Mouse (Mus musculus) layer of hippocampus, adult 18-20 months (tissue): ENCODE data around the gene Traf1. TPM values are rescaled to one million over a fixed set of nuclear protein-coding genes. Genes with fewer than 3 reads are reported as not detected.

Experiments
- DNase-seq, 2 experiments: peaks; one replicate each; pipeline ENCODE4 v3.0.0; 2022; ENCODE audit warnings: low spot score in 2 of 2
- total RNA-seq, 2 experiments: library from RNA; stranded (reverse); gene quantifications; 2 replicates each; pipeline ENCODE4 v1.2.3; 2021

Gene Traf1
- total RNA-seq, 2 experiments from 2014 or later, result 4.5 to 6.2 TPM

- no peak for DNase-seq
Measured at GRCm38 (mm10) chr2:34943556-34944120, 17.9 kb downstream of the Traf1 start.

- DNase-seq, result no peak
Measured at GRCm38 (mm10) chr2:34941061-34941675, 20.4 kb downstream of the Traf1 start.

GRCm38 (mm10) chr2:34940246-34940645, 21.3 kb downstream of the Traf1 start:
- DNase-seq, result no peak

GRCm38 (mm10) chr2:34938269-34939208, 23.0 kb downstream of the Traf1 start:
- no peak for DNase-seq

- DNase-seq, result no peak
Measured at GRCm38 (mm10) chr2:34937460-34937859, 24.1 kb downstream of the Traf1 start.

GRCm38 (mm10) chr2:34927320-34927719, 34.3 kb downstream of the Traf1 start:
- DNase-seq, result no peak

GRCm38 (mm10) chr2:34922729-34923128, 38.8 kb downstream of the Traf1 start:
- DNase-seq, result no peak

- DNase-seq, result no peak
Measured at GRCm38 (mm10) chr2:34920144-34920543, 41.4 kb downstream of the Traf1 start.

GRCm38 (mm10) chr2:34915103-34915502, 46.5 kb downstream of the Traf1 start:
- no peak for DNase-seq

- DNase-seq, result no peak
Measured at GRCm38 (mm10) chr2:34914823-34915082, 46.8 kb downstream of the Traf1 start.

GRCm38 (mm10) chr2:34914069-34914822, 47.3 kb downstream of the Traf1 start:
- DNase-seq, result peak; percentile 30 to 51

- DNase-seq, result no peak
Measured at GRCm38 (mm10) chr2:34913218-34914068, 48.1 kb downstream of the Traf1 start, which contains the start of gene Phf19. TSS of gene Phf19 (minus strand) at chr2:34914026.

- DNase-seq, result no peak
Measured at GRCm38 (mm10) chr2:34912613-34913012, 49.0 kb downstream of the Traf1 start.

- DNase-seq, result no peak
Measured at GRCm38 (mm10) chr2:34911871-34912270, 49.7 kb downstream of the Traf1 start.

- DNase-seq, result no peak
Measured at GRCm38 (mm10) chr2:34909719-34910118, 51.9 kb downstream of the Traf1 start.

- no peak for DNase-seq
Measured at GRCm38 (mm10) chr2:34906861-34907604, 54.5 kb downstream of the Traf1 start.

- no peak for DNase-seq
Measured at GRCm38 (mm10) chr2:34906426-34906825, 55.1 kb downstream of the Traf1 start.

- peak; percentile 99 for DNase-seq
Measured at GRCm38 (mm10) chr2:34904849-34905542, 56.6 kb downstream of the Traf1 start.
